Mouse (Mus musculus): Measurements from ENCODE around the gene Cep104. TPM values are rescaled to one million over a fixed set of nuclear protein-coding genes. Genes with fewer than 3 reads are reported as not detected.

The Cep104 gene
- polyA plus RNA-seq, 1 experiment from 2014 or later = 14.1 TPM

DNA sequence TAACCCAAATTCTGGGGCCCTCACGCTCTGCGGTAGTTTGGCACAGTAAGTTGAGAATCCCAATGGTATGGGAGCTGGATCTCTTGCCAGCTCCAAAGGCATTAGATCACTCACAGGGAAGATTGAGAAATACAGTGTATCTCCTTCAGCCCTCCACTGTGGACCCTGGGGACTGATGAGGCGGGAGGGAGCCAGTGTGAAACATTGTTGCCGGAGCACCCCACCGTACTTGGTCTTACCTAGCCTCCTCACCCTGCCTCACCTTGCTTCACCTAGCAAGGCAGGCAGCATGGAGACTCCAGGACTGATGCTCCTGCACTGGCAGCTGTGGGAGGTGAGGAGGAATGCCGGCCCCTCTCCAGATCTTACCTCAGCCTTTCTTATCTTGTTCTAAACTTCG, 80.5 kb downstream of the Cep104 start:
- Histone ChIP-seq H3K27me3 (replicated peaks) (no peaks in the 10 kb centered on the region), H3K4me3 (replicated peaks) (no peak overlapping the region), H3K4me1 (no peaks in the 10 kb centered on the region), H3K9ac (no peak overlapping the region), H3K9me3 (no peaks in the 10 kb centered on the region), H3K36me3 (no peaks in the 10 kb centered on the region), H3K4me2 (no peak overlapping the region), H3K27ac (no peak overlapping the region)
- no peak; the same call in 1 of the 2 replicates for ATAC-seq (ENCODE audit: insufficient read depth, low FRiP score, low read depth)
- 81% methylated on average over 7 of the region's 7 CpGs for WGBS

DNA sequence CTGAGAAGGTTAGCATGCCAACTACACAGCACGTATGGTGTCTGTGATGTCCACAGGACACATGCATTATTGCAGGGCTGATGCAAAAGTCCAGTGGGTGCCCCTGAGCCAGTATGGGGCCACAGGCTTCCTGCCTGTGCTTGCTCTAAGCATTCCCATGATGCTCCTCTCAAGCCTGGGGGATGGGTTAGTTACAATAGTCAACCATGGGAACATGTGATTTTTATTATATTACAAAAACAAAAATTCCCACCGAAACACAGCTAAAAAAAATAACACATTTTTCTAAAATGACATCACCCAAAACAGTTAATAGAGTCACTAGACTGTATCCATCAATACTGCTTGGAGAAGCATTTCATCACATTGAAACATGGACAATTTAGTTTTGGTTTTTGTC, 81.1 kb downstream of the Cep104 start:
- H3K27me3 ChIP-seq (replicated peaks) = no peaks in the 10 kb centered on the region
- H3K9ac ChIP-seq = no peak overlapping the region
- 61% methylated on average over 2 of the region's 2 CpGs for WGBS
- H3K36me3 ChIP-seq = no peaks in the 10 kb centered on the region
- no peaks in the 10 kb centered on the region for H3K9me3 ChIP-seq
- H3K27ac ChIP-seq = no peak overlapping the region
- no peaks in the 10 kb centered on the region for H3K4me1 ChIP-seq
- no peak for ATAC-seq (ENCODE audit: insufficient read depth, low FRiP score, low read depth)
- no peak overlapping the region for H3K4me3 ChIP-seq (replicated peaks)
- H3K4me2 ChIP-seq = no peak overlapping the region

DNA sequence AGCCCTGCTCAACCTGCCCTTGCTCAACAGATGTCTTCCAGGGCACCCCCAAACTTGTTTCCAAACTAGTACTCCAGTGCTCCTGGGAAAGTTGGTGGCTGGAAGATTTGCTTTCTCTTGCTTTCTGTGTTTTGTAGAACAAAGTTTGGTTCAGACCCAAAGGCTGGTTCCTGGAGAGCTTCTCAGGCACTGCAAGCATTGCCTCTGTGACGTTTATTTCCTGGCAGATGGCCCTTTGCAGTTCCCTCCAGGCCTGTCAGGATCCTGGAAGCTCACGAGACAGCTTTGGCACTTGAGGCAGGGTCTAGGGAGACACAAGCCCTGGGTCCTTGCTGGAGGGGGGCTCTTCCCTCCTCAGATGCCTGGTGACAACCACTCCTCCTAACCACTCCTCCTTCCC, 81.7 kb downstream of the Cep104 start:
- H3K27me3 ChIP-seq (replicated peaks) = no peaks in the 10 kb centered on the region
- WGBS = 23% methylated on average over 2 of the region's 2 CpGs
- no peaks in the 10 kb centered on the region for H3K36me3 ChIP-seq
- H3K4me2 ChIP-seq = no peak overlapping the region
- no peaks in the 10 kb centered on the region for H3K4me1 ChIP-seq
- H3K4me3 ChIP-seq (replicated peaks) = no peak overlapping the region
- H3K9me3 ChIP-seq = no peaks in the 10 kb centered on the region
- H3K27ac ChIP-seq = no peak overlapping the region
- no peak for ATAC-seq (ENCODE audit: insufficient read depth, low FRiP score, low read depth)
- H3K9ac ChIP-seq = no peak overlapping the region

DNA sequence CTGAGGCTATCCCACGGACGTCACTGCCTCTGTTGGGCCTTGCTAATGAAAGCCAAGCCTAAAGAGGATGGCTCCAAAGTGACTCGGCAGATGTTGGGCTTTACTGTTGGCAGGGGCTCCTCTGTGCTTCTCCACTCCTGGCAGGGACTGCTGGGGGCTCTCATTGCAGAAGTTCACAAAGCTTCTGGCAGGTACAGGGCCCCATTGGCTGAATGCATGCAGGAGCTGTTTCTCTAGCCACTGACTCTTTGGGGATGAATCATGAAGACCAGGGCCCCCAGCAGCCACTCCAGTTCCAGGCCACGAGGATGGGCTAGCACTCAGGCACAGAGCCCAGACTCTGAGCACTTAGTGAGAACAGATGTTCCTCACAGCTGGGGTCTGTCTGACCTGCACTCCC, 82.7 kb downstream of the Cep104 start:
- H3K4me1 ChIP-seq = no peaks in the 10 kb centered on the region
- H3K9me3 ChIP-seq = no peaks in the 10 kb centered on the region
- no peak overlapping the region for H3K9ac ChIP-seq
- no peak for ATAC-seq (ENCODE audit: insufficient read depth, low FRiP score, low read depth)
- H3K36me3 ChIP-seq = no peaks in the 10 kb centered on the region
- H3K4me3 ChIP-seq (replicated peaks) = no peak overlapping the region
- 46% methylated on average over 4 of the region's 4 CpGs for WGBS
- no peak overlapping the region for H3K27ac ChIP-seq
- no peak overlapping the region for H3K4me2 ChIP-seq
- H3K27me3 ChIP-seq (replicated peaks) = no peaks in the 10 kb centered on the region

Other genes starting within 250 kb of the Cep104 start
- gene A430005L14Rik, start 18.0 kb upstream of the Cep104 start, polyA plus RNA-seq (2015; fragmentation: Nextera tagmentation; extraction: Ambion mirVana) = 71.8 and 72.4 TPM in 2 replicates
- gene Dffb, start 68 bp upstream of the Cep104 start, polyA plus RNA-seq (2015; fragmentation: Nextera tagmentation; extraction: Ambion mirVana) = 11.5 and 13.8 TPM in 2 replicates
- 20.9 and 23.5 TPM in 2 replicates for gene Lrrc47, start 36.5 kb downstream of the Cep104 start, polyA plus RNA-seq (2015; fragmentation: Nextera tagmentation; extraction: Ambion mirVana)
- 62.3 and 73.8 TPM in 2 replicates for gene Smim1, start 51.0 kb downstream of the Cep104 start, polyA plus RNA-seq (2015; fragmentation: Nextera tagmentation; extraction: Ambion mirVana)
- 0.14 TPM in 1 of 2 replicates, not detected in the other for gene Ccdc27, start 67.5 kb downstream of the Cep104 start, polyA plus RNA-seq (2015; fragmentation: Nextera tagmentation; extraction: Ambion mirVana)
- gene Trp73, start 165.0 kb downstream of the Cep104 start, polyA plus RNA-seq (2015; fragmentation: Nextera tagmentation; extraction: Ambion mirVana) = 0.39 and 0.58 TPM in 2 replicates
- 32.7 and 37.4 TPM in 2 replicates for gene Wrap73, start 167.2 kb downstream of the Cep104 start, polyA plus RNA-seq (2015; fragmentation: Nextera tagmentation; extraction: Ambion mirVana)
- gene Tprgl, start 185.5 kb downstream of the Cep104 start, polyA plus RNA-seq (2015; fragmentation: Nextera tagmentation; extraction: Ambion mirVana) = 122 and 124 TPM in 2 replicates
- 19.9 and 20.9 TPM in 2 replicates for gene Megf6, start 195.5 kb downstream of the Cep104 start, polyA plus RNA-seq (2015; fragmentation: Nextera tagmentation; extraction: Ambion mirVana)

Measured in stomach, embryonic 15.5 days (tissue).